Mouse (Mus musculus) B cell, adult 2 months (primary cell): ENCODE results near the gene Fhad1.
"Not testable (repeated sequence)": the region's sequence is repeated elsewhere in the genome, so short reads cannot be mapped to it uniquely, and the experiment has no call there.

Experiments
- DNase-seq, 2 experiments: peaks; one replicate each; pipeline ENCODE4 v3.0.0; 2022

Fhad1 gene

DNA sequence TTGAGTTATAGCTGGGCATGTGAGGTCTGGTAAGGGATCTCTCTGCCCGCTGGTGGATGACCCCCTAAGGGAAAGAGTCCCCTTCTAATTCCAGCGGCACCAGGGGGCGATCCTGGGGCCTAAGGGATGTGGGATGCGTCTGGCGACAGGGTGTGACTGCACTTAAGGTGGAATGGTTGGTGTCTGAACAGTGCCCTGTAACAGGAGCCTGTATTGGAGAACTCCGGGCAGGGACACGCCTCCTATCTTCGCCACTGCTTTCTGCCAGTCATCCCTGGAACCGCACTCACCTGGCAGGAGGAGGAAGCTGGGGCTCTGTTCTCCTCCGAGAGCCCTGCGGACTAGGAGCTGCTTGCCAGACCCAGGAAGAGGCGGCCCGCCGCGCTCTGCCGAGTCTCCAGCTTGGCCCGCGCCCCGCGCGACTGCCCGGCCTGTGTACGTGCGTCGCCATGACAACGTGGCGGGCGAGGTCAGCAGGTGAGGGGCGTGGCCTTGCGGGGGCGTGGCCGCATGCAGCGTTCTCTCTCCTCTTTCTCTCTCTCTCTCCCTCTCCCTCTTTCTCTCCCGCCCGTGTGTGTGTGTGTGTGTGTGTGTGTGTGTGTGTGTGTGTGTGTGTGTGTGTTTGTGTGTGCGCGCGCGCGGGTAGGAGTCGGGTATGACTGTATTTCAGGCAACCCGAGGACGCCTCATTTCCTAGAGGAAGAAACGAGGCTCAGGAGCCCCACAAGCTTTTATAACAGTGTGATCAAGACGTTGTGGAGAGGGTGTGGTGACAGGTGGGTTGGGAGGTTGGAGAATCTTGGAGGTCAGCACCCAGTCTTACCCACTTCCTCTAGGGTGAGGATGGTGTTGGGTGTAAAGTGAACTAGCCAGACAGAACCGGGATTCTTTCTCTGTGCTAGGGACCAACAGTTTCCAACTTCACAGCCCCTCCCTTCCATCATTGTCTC, at the start of gene Fhad1:
Gene Fhad1, minus strand, starts transcription at position 424 of the 950 bp plus-strand sequence.
- peak; percentile 69 to 72 for DNase-seq

GRCm38 (mm10) chr4:142063057-142063534, 48.2 kb upstream of the Fhad1 start:
- DNase-seq, result no peak

DNA sequence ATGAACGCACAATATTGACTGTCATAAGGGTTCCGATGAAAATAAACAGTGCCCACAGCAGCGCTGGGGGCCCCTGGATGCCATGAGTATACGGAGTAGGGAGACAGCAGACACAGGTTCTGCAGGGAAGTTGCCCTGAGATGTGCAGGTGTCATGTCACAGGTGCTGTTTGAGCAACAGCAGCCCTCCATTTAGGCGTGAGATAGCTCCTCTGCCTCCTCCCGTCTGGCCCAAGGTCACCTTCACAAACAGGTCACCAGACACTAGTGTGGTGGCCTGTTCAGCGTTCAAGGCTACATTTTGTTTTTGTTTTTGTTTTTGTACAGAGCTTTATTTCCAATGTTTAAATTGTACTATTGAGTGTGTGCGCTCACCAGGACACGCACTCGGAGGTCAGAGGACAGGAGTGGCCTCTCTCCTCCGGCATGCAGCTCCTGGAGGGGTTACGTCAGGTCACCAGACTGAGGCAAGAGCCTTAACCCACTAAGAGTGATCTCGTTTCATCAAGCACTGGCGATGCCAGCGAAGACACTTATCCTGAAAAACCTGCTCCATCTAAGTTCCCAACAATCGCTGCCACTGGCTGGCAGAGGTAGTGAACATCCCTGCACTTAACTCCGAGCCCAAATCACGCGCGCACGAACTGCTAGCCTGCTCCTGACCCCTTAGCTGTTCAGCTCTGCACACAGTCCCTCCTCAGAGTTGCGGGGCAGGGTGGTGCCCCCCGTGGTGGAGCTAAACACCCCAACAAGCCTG, 46.8 kb upstream of the Fhad1 start:
- DNase-seq, result no peak

DNA sequence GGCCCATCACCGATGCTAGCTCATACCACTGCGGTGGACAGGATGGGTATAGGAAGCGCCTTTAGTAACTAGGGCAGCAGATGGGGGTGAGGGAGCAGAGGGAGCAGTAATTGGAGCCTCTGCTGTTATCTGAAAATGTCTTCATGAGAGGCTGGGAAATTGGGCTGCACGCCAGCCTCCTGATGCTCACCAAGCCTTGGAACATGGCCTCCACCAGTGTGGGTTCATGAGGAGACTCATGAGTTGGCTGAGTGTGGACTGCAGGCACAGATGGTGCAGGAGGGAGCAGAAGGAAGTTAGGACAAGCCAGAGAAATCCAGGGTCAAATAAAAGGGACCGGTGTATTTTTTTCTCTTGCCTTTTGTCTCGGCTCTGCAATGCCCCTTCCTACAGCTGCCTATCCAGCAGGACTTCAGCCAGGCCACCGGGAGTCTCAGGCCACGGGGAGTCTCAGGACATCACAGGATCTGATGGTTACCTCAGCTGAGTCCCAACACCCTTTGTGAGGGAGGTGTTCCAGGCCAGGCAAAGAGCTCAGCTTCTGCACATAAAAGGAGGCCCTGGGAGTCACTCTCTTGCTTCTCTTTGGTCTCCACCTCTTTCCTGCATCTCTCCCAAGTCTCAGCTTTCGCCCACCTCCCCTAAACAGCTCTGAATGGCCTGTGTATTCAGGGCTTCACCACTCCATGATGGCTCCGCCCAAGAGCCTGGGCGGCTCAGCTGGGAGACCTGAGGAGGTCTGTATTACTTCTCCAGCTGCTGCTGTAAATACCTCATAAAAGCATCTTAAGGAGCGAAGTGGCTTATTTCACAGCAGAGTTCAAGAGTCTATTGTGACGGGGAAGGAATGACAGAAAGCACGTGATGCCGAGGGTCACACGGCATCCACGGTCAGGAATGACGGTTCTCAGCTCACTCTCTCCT, 45.8 kb upstream of the Fhad1 start:
- DNase-seq, result no peak

- no peak for DNase-seq
Observed at GRCm38 (mm10) chr4:142059841-142060193, 44.9 kb upstream of the Fhad1 start.

GRCm38 (mm10) chr4:142059113-142059840, 44.4 kb upstream of the Fhad1 start:
- DNase-seq, result no peak

- no peak for DNase-seq
Observed at GRCm38 (mm10) chr4:142057529-142058216, 42.8 kb upstream of the Fhad1 start.

DNA sequence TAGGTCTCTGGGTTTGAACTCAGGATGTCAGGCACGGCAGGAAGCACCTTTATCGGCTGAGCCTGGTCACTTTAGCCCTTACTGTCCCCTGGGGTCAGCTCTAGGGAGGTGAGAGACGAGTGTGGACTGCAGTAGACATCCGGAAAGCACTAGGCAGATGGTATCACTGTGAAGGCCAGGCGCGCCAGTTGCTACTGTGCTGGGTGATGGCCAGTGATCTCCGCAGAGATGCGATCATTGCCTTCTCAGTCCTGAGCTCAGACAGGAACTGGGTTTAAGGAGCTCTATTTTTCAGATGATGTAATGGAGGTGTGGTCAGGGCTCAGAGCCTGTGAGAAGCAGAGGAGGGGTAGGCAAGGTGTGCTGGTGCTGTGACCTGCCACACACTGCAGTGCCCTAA, 40.7 kb upstream of the Fhad1 start:
- no peak for DNase-seq

GRCm38 (mm10) chr4:142054580-142054979, 39.7 kb upstream of the Fhad1 start:
- DNase-seq, result no peak

DNA sequence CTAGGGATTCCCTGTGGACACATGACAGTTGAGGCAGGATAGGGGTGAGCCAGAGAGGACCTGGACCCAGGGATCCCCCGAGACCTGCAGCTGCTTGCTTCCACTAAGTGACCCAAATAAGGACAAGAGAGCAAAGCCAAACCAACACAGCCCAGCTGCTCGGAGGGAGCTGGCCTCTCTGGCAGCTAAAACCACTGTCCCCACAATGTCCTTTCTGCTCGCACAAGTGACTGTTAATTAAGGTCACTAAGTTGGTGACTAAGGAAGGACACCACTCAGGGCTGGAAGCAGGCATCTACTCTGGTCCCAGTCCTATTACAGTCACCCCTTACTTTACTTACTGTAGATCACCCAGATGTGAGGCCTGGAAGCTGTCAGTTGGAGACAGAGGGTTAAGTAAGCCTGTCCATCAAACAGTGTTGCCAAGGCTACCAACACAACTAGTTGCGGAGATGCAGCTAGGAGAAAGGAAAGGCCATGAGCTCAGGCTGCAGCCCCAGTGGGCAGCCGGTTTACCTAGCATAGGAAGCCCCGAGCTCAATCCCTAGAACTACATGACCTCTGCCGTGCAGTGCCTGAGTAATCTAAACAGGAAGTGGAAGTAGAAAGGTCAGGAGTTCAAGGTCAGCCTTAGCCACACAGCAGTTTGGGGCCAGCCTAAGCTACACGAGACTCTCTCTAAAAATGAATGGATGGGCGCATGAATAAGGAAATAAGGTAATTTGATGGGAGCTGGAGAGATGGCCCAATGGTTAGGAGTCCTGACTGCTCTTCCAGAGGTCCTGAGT, 39.0 kb upstream of the Fhad1 start:
- no peak for DNase-seq

DNA sequence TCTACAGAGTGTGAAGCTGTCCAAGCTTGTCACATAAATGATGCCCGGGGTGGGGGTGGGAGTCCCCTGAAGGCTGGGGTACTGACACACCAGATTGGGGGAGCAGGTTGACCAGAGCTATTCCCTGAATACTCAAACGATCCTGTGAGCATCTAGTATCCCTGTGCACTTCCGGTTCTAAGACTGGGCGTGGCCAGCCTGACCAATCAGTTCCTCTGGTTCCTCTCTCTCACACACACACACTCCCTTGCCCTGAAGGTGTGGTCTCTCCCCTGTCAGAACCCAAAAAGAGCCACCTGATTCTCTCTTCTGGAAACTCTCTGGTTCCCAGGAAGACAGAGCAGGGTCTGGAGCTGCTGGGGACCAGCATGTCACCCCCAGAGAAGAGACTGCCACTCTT, 38.4 kb upstream of the Fhad1 start:
- DNase-seq, result no peak

DNA sequence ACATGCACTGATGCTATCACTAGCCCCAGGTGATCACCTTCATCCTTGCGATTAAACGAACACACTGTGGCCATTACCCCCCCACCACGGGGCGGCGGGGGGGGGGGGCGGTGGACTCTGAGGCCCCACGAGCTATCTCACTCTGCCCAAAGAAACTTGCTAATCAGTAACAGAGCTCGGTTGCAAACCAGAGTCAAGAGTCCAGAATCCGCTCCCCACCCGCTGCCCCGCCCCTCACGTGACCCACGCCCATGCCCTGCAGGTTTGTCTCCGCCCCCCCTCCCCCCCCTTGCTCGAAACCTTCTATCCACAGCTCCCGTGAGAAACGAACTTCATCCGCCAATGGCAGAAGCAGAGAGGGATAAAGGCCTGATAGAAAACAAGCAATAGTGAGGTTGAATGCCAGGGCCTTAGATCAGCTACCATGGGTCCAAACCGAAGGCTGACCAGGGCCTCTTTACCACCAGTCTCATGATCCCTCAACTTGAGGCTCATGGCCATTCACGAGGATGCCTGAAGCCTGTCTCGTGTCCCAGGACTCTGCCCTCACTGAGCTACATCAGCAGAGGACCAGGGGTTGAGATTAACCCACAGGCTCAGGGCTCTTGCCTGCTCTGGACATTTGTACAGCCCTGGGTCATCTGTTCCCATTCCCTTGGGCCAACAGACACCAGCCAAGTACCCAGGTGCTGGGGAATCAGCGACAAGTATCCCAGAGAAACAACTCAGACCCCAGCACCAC, 37.7 kb upstream of the Fhad1 start:
- DNase-seq, result no peak

DNA sequence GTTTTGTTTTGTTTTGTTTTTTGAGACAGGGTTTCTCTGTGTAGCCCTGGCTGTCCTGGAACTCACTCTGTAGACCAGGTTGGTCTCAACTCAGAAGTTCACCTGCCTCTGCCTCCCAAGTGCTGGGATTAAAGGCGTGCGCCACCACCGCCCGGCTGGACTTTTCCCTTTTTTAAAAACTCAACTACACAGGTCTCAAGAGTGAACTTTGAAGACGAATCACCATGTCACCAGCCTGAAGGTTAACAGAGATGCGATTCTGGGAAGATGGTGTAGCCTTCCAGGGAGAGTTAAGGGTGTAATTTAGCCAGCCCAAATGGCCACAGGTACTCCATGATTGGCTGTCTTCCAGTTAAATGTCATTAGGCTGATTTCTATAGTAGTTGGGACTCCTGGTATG, 37.0 kb upstream of the Fhad1 start:
- DNase-seq, result not testable (repeated sequence)

- no peak for DNase-seq
Observed at GRCm38 (mm10) chr4:142049963-142050362, 35.1 kb upstream of the Fhad1 start.

GRCm38 (mm10) chr4:142048391-142048790, 33.5 kb upstream of the Fhad1 start:
- DNase-seq, result no peak

DNA sequence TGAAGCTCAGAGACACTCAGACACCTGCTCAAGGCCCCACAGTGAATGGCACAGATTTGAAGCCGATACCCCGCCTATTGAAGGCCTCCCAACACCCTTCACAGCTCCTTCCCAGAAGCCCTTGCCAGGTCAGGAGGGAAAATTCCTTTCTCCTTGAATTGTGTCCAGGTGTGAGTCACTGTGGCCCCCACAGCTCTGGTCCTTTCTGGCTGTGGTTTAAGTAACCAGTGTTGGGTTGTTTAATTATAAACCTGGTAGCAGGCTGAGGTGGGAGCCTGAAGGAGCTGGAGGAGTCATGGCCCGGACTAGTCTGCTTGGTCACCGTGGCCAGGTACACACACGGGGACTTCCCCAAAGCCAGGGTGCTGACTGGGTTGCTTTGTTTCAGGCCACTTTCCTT, 32.1 kb upstream of the Fhad1 start:
- no peak for DNase-seq

DNA sequence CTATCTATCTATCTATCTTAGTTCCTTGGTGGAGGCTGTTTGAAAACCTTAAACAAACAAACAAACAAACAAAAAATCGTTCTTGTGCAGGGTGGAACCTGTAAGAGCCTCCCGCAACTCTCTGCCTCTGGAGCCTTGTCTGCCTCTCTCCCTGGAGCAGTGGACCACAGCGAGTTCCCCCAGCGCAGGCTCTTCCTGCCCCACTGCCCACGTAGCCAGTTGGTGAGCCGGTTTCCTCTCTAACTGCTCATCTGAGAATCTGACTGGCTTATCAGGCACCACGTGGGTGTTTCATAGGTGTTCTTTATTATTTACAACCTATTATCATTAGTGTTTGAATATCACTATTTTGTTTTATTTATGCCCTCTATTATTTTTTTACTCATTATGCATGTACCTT, 31.6 kb upstream of the Fhad1 start:
- DNase-seq, result no peak

GRCm38 (mm10) chr4:142045595-142046163, 30.8 kb upstream of the Fhad1 start:
- no peak for DNase-seq

DNA sequence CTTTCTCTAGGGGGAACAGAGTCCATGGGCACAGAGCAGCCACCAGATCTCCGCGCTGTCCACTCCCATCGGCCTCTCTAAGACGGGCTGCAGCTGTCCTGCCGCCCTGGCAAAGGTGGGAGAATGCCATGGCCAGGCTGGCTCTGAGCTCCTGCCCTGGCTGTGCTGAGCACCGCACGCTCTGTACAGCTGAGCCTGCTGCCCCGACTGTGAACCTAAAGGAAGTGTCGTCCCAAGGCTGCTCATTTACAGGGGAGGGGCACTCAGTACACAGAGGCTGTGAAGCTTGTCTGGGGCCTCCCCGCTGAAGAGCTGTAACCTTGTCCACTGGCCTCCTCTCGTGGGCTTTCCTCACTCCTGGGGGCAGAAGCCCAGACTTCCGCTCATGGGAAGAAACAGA, 29.6 kb upstream of the Fhad1 start:
- no peak for DNase-seq
